Mouse (Mus musculus): Measurements from ENCODE around the gene Hdgfl1.

GRCm38 (mm10) chr13:26745059-26745759 lies 24.8 kb downstream of the Hdgfl1 start:
- no peak for TF ChIP-seq HCFC1 (IDR thresholded peaks at IDR 0.05; ENCODE audit: borderline replicate concordance, insufficient read depth, low read length)
- TF ChIP-seq MAFK (IDR thresholded peaks at IDR 0.05; ENCODE audit: insufficient read depth, low read depth, low read length): no peak
- no peak for TF ChIP-seq ZNF384 (IDR thresholded peaks at IDR 0.05; ENCODE audit: low read depth, low read length)
- no peak for TF ChIP-seq CHD2 (IDR thresholded peaks at IDR 0.05; ENCODE audit: low read depth, low read length)

Measured in ES-E14 (cell line).